Mouse (Mus musculus): ENCODE measurements at regions not wholly inside any gene's neighbourhood (a gene's known extent, or its start where the extent isn't known, plus 50 kb on each side); places are given as distances from the start of the nearest gene placed in this dataset.

DNA sequence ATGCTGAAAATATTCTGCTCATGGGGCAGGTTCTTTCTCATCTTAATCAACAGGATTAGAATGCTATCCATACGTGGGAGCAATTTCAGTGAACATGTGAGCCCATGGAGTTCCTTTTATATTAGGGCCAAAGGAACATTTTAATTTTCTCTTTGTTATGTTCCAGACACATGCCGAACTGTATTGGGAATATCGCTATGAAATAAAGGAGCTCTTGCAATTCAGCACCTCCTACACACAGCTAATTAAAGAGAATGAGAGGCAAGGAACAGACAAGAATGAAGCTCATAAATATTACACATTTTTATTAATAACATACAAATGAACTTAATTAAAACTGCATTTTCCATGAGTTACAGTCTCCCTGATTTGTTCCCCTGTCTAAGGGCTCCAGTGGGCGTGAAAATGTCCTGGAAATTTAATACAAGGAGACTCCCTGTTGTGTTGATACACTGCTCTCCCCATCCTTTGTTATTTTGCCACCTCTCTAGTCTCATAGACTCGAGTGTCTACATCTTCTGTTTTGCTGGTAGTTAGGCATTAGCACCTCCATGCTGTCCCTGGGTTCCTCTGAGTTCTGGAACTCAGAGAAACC is 205.5 kb downstream of the Phlda1 start:
- Histone ChIP-seq H3K27me3 (no peaks in the 10 kb centered on the region), H3K9ac (no peak overlapping the region), H3K27ac (no peak overlapping the region), H3K4me3 (replicated peaks) (no peak overlapping the region), H3K9me3 (replicated peaks) (0 out of 2 replicates have a peak, but pooled peaks cover 3% of the 10 kb centered on the region), H3K36me3 (no peaks in the 10 kb centered on the region), H3K4me2 (no peak overlapping the region), H3K4me1 (no peaks in the 10 kb centered on the region)
- ATAC-seq (replicated peaks; ENCODE audit: low FRiP score) = no peak
- 55% methylated on average over 5 of the region's 5 CpGs for WGBS

DNA sequence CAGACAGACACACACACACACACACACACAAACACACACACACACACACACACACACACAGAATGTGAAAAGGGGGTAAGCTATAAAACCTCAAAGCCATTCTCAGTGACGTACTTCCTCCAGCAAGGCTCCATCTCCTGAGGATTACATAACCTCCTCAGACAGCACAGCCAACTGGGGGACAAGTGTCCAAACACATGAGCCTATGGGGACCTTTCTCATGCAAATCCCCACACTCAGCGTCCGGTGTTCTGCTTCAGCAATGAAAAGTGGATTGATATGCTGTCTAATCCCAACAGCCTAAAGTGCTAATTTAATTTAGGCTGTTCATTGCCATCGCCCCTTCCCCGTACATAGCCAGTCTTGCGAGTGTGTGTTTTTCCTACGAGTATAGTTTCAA is 206.9 kb downstream of the Phlda1 start:
- no peak overlapping the region for H3K27ac ChIP-seq
- 0 out of 2 replicates have a peak, but pooled peaks cover 3% of the 10 kb centered on the region for H3K9me3 ChIP-seq (replicated peaks)
- H3K27me3 ChIP-seq = no peaks in the 10 kb centered on the region
- 87% methylated on average over 7 of the region's 7 CpGs for WGBS
- H3K4me1 ChIP-seq = no peaks in the 10 kb centered on the region
- H3K4me3 ChIP-seq (replicated peaks) = no peak overlapping the region
- no peak overlapping the region for H3K9ac ChIP-seq
- ATAC-seq (replicated peaks; ENCODE audit: low FRiP score) = no peak
- H3K4me2 ChIP-seq = no peak overlapping the region
- H3K36me3 ChIP-seq = no peaks in the 10 kb centered on the region

DNA sequence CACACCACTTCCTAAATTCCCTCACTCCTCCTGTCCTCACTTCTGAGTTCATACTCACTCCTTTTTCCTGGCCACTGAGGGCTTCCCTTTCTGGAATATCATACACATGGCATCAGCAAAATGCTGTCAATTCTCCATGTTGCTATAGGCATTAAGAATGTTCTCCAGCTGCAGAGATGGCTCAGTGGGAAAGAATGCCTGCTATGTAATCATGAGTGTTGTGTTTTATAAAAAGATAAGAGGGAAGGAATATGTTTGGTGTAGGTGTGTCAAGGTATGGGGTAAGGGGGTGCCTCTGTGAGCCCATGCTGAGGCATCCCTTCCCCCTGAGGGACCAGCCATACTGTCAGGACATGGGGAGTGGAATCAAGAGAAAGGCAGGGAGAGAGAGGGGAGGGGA is 207.6 kb downstream of the Phlda1 start:
- no peak overlapping the region for H3K4me2 ChIP-seq
- ATAC-seq (replicated peaks; ENCODE audit: low FRiP score) = no peak
- no peak overlapping the region for H3K4me3 ChIP-seq (replicated peaks)
- no peaks in the 10 kb centered on the region for H3K4me1 ChIP-seq
- no peaks in the 10 kb centered on the region for H3K27me3 ChIP-seq
- H3K27ac ChIP-seq = no peak overlapping the region
- H3K36me3 ChIP-seq = no peaks in the 10 kb centered on the region
- no peak overlapping the region for H3K9ac ChIP-seq
- 0 out of 2 replicates have a peak, but pooled peaks cover 3% of the 10 kb centered on the region for H3K9me3 ChIP-seq (replicated peaks)

DNA sequence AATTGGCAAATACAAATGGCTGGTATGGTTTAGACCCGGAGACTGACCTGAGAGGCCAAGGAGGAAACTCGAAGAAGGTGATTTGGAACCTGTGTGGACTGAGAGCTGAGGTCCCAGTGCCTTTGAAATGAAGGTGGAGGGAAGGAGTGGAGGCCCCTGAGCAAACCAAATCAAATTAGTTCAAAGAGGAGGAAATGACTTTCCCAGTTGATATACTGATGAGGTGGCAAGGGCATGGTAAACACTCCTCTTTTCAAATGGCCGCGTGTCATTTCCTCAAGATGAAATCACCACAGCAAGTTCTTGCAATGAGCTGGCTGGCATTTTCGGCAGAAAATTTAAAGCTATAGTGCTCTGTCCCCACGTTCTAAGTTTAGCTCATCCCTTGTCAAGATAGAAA is 209.1 kb downstream of the Phlda1 start:
- Histone ChIP-seq H3K4me3 (replicated peaks) (no peak overlapping the region), H3K36me3 (no peaks in the 10 kb centered on the region), H3K4me1 (0 out of 2 replicates have a peak, but pooled peaks cover 3% of the 10 kb centered on the region), H3K4me2 (no peak overlapping the region), H3K9me3 (replicated peaks) (no peaks in the 10 kb centered on the region), H3K27ac (no peak overlapping the region), H3K27me3 (no peaks in the 10 kb centered on the region), H3K9ac (no peak overlapping the region)
- 12% methylated on average over 6 of the region's 6 CpGs for WGBS
- no peak for ATAC-seq (replicated peaks; ENCODE audit: low FRiP score)

DNA sequence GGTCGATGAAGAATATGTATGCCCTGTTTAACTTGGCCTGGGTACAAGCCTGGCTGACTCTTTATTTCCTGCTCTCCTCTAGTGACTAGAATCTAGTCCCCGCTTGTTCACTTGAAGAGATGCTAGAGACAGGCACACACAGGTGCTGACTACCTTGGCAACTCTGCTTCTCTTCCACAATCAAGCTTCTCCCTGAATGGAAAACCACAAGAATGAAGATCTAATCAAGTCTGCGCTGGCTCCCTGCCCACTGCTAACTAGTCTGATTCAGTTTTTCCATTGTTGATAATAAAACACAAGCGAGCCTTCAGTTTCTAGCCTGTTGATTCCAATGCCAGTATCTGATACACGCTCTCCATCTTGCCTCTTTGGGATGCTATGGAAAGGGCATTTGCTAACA is 213.5 kb downstream of the Phlda1 start:
- ATAC-seq (replicated peaks; ENCODE audit: low FRiP score) = no peak
- Histone ChIP-seq H3K4me2 (no peak overlapping the region), H3K4me1 (peaks cover 5% of the 10 kb centered on the region; the same call in 1 of the 2 replicates), H3K36me3 (no peaks in the 10 kb centered on the region), H3K9me3 (replicated peaks) (no peaks in the 10 kb centered on the region), H3K27me3 (no peaks in the 10 kb centered on the region), H3K4me3 (replicated peaks) (no peak overlapping the region), H3K9ac (no peak overlapping the region), H3K27ac (no peak overlapping the region)
- WGBS = 71% methylated on average over 5 of the region's 5 CpGs

DNA sequence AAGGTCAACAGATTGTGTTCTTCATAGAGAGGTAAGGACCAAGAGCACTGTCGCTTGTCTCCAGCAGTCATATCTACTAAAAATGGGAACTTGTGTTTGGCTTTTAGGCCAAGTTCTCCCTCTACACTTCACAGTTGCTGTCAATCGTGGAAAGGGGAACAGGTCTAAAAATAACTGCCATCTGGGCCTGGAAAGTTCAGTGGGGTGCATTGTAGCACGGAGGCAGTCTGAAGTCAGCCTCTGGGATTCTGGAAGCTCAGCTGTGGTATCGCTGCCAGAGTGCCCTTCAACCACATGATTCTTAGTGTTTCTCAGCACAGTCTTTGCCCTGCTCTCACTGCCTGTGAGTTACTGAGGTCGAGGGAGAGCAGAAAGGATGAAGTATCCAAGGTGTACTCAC is 215.0 kb downstream of the Phlda1 start:
- 76% methylated on average over 5 of the region's 5 CpGs for WGBS
- ATAC-seq (replicated peaks; ENCODE audit: low FRiP score) = no peak
- Histone ChIP-seq H3K4me2 (no peak overlapping the region), H3K4me1 (peaks cover 10% of the 10 kb centered on the region; the same call in 1 of the 2 replicates), H3K9ac (no peak overlapping the region), H3K27me3 (no peaks in the 10 kb centered on the region), H3K4me3 (replicated peaks) (no peak overlapping the region), H3K9me3 (replicated peaks) (no peaks in the 10 kb centered on the region), H3K27ac (no peak overlapping the region), H3K36me3 (no peaks in the 10 kb centered on the region)

DNA sequence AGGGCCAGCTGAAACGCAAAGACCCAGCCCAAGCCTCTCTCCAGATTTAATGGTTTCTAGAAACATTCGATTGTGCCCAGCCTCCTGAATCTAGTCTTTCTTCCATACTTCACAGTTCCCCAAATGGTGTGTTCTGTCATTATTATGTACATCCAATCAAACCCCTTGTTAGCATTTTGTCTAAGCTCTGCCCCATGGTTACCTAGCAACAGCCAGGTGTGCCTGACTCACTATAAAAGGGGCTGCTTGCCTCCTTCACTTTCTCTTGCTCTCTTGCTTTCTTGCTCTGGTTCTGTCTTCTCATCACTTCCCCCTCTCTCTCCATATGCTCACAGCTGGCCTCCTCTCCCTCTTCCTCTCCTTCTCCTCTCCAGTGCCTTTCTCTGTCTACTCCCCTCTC is 217.8 kb downstream of the Phlda1 start:
- Histone ChIP-seq H3K27me3 (no peaks in the 10 kb centered on the region), H3K4me2 (no peak overlapping the region), H3K4me3 (replicated peaks) (no peak overlapping the region), H3K9me3 (replicated peaks) (no peaks in the 10 kb centered on the region), H3K36me3 (no peaks in the 10 kb centered on the region), H3K4me1 (peaks cover 10% of the 10 kb centered on the region; the same call in 1 of the 2 replicates), H3K27ac (no peak overlapping the region), H3K9ac (no peak overlapping the region)
- 80% methylated on average over 2 of the region's 2 CpGs for WGBS
- ATAC-seq (replicated peaks; ENCODE audit: low FRiP score) = no peak

DNA sequence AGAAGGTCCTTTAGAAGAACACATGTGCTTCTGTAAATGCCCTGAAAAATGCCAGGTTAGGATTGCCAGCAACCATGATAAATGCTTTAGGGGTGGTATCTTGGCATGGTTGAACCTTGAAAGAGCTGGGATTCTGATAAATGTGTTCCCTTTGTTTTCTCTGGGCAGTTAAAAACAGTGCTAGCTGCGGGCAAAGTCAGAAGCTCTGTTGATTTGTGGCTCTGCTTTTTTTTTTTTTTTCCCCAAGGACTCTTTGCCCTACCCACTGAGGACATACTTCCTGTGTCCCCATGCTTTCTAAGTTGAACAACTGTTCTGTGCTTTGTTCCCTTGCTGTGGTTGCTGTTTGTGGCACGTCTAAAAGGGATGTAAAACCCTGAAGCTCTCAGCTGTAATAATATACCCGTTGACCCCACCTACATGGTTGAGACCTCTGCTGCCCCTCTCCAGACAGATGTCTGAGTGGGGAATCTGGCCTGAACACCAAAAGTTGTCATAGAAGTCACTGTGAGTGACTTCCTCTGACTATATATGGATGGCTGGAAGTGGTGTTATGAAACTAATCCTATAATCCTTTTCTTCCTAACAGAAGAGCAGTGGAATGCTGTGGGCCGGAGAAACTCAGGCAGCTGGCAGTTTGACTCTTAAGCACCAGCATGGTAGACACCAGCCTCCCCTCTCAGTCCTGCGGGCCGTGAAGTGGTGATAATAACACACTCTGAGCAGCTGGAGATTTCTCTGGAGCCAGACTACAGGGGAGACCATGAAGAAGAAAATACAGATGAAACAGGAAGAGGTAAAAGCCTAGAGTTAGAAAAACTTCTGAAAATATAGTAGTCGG is 218.7 kb downstream of the Phlda1 start:
- Histone ChIP-seq H3K36me3 (no peaks in the 10 kb centered on the region), H3K4me2 (no peak overlapping the region), H3K9me3 (replicated peaks) (no peaks in the 10 kb centered on the region), H3K9ac (no peak overlapping the region), H3K4me3 (replicated peaks) (no peak overlapping the region), H3K27me3 (no peaks in the 10 kb centered on the region), H3K27ac (no peak overlapping the region), H3K4me1 (peaks cover 7% of the 10 kb centered on the region; the same call in 1 of the 2 replicates)
- WGBS = 39% methylated on average over 7 of the region's 7 CpGs
- ATAC-seq (replicated peaks; ENCODE audit: low FRiP score) = no peak

DNA sequence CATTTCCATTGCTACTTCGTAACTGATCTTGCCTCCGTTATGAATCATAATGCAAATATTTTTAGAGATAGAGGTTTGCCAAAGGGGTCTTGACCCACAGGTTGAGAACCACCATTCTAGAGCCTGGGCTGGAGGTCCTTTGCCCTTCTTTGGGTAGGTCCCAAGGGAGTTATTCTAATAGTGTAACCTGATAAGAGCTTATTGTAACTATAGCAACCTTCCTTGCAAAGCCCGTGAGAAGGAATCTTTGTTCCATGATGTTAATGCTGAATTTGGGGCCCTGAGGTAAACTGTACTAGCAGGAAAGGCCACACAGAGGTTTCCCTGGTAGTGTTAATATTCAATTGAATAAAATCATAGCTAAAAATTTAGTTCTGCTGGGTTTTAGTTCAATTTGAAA is 229.9 kb downstream of the Phlda1 start:
- H3K36me3 ChIP-seq = no peaks in the 10 kb centered on the region
- WGBS = 57% methylated on average over 3 of the region's 3 CpGs
- ATAC-seq (replicated peaks; ENCODE audit: low FRiP score) = no peak
- no peaks in the 10 kb centered on the region for H3K9me3 ChIP-seq (replicated peaks)
- peaks cover 13% of the 10 kb centered on the region for H3K4me1 ChIP-seq
- H3K4me3 ChIP-seq (replicated peaks) = no peak overlapping the region
- H3K9ac ChIP-seq = no peak overlapping the region
- no peak overlapping the region for H3K4me2 ChIP-seq
- no peak overlapping the region for H3K27ac ChIP-seq
- no peaks in the 10 kb centered on the region for H3K27me3 ChIP-seq

DNA sequence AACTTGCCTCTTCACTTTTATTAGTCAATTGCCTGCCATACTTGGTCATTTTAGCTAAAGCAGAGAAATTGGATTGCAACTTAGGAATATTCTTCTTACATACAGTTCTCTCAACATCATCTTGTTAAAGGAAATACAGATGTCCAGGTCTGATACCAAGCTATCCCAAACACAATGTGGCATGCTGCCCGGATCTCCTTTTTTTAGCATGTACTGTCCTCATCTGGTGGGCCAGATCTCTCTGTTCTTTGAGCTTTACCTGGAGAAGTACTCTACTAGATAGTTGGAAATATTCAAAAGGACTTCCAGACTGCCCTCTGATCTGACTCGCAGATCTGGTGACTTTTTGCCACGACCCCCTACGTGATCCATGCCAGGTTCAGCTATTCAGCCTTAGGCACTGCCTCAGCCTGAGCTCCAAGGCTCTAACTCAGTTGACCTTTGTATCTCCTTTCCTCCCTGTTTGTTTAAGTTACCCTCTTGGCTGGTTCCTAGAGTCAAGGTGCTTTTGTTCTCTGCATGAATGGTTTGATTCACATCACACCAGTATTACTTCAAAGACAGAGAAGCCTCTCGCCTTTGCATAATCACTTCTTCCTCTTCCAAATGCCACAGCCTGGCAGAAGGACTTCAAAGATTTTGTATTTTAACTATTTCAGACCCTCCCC is 232.9 kb upstream of the Krr1 start:
- WGBS = 28% methylated on average over 5 of the region's 5 CpGs
- Histone ChIP-seq H3K4me3 (replicated peaks) (no peak overlapping the region), H3K9me3 (replicated peaks) (no peaks in the 10 kb centered on the region), H3K27ac (no peak overlapping the region; the same call in 1 of the 2 replicates), H3K27me3 (no peaks in the 10 kb centered on the region), H3K36me3 (no peaks in the 10 kb centered on the region), H3K9ac (no peak overlapping the region), H3K4me2 (no peak overlapping the region), H3K4me1 (peaks cover 23% of the 10 kb centered on the region)
- ATAC-seq (replicated peaks; ENCODE audit: low FRiP score) = no peak; the same call in 1 of the 2 replicates

DNA sequence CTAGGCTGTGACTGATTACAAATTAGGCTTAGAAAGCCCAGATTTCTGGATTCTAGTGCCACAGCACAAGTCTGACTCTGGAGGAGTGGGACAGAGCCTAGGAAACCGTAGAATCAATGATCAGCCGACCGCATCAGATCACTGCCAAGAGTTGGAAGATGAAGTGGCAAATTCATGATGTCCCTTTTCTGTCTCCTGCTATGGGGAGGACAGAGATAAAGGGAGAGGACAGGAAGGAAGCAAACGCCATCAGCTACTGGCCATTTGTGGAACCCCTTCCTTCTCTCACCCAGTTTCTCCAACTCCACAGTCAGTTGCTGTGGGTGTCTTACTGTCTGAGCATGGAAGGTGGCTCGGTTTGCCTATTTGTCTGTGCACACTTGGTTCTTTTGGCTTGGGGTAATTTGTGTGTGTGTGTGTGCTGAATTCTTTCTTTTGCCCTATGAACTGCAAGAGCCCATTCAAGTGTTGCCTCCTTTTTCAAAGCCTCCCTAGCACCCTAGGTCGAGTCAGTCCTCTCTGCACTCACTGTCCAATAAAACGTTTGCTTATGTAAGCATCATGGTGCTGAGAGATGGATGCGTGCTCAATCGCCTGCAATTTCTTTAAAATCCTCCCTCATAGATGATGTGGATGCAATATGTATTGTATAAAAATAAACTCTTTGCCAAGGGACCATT is 231.7 kb upstream of the Krr1 start:
- ATAC-seq (replicated peaks; ENCODE audit: low FRiP score) = peak; percentile 75
- H3K4me1 ChIP-seq = peaks cover 23% of the 10 kb centered on the region
- no peaks in the 10 kb centered on the region for H3K9me3 ChIP-seq (replicated peaks)
- H3K9ac ChIP-seq = no peak overlapping the region
- H3K4me2 ChIP-seq = no peak overlapping the region
- H3K36me3 ChIP-seq = no peaks in the 10 kb centered on the region
- peak overlapping the region; percentile 56; the same call in 1 of the 2 replicates for H3K27ac ChIP-seq
- H3K4me3 ChIP-seq (replicated peaks) = no peak overlapping the region
- 49% methylated on average over 9 of the region's 9 CpGs for WGBS
- H3K27me3 ChIP-seq = no peaks in the 10 kb centered on the region

Measured in kidney, embryonic 15.5 days (tissue).